Mouse (Mus musculus) kidney, adult 2 months (tissue): Measurements from ENCODE around the gene Itga3. TPM values are rescaled to one million over a fixed set of nuclear protein-coding genes. Genes with fewer than 3 reads are reported as not detected.
A peak's percentile ranks its signal among the peaks of the same experiment; 100 is the strongest.

Source experiments
- DNase-seq: peaks from one replicate; pipeline ENCODE4 v3.0.0; 2021
- H3K27ac ChIP-seq: fragments of 200-500 bp; 2 replicates; pipeline ENCODE4 v1.5.1; 2012; ENCODE audit warnings: low read depth, low read length, control low read depth, inconsistent platforms; ENCODE audit not compliant: insufficient read depth
- H3K27me3 ChIP-seq: fragments of 200-500 bp; replicated peaks from 2 replicates; pipeline ENCODE4 v1.6.1; 2012; ENCODE audit warnings: mild to moderate bottlenecking, moderate library complexity, low read length, inconsistent platforms; ENCODE audit not compliant: control insufficient read depth, insufficient read depth
- H3K36me3 ChIP-seq: fragments of 200-500 bp; 2 replicates; pipeline ENCODE4 v1.6.1; 2012; ENCODE audit warnings: mild to moderate bottlenecking, moderate library complexity, low read length, inconsistent platforms; ENCODE audit not compliant: control insufficient read depth, insufficient read depth
- H3K4me1 ChIP-seq: fragments of 200-500 bp; 2 replicates; pipeline ENCODE4 v1.6.1; 2011; ENCODE audit warnings: low read length; ENCODE audit not compliant: control insufficient read depth, insufficient read depth
- H3K4me3 ChIP-seq: fragments of 200-500 bp; 2 replicates; pipeline ENCODE4 v1.5.1; 2011; ENCODE audit warnings: mild to moderate bottlenecking, low read depth, low read length, control low read depth; ENCODE audit not compliant: insufficient read depth
- CTCF ChIP-seq: fragments of 200-500 bp; conservative IDR thresholded peaks from 2 replicates; pipeline ENCODE4 v1.5.1; 2011; ENCODE audit warnings: low read depth, mild to moderate bottlenecking, control low read depth, low read length, moderate library complexity, mixed read lengths; ENCODE audit not compliant: insufficient read depth, insufficient read length
- POLR2A ChIP-seq: fragments of 200-500 bp; IDR thresholded peaks from one replicate; pipeline ENCODE4 v1.6.1; 2011; ENCODE audit warnings: low read depth, low read length, control low read depth
- WGBS: fragments of 180-500 bp; shearing (Covaris S2); methylation state at CpG from one replicate; pipeline ENCODE4 v1.1.7; 2018; 5-methylcytosine and 5-hydroxymethylcytosine counted together
- polyA plus RNA-seq: library from polyadenylated mRNA; depleted of rRNA; stranded (reverse); fragments of >200 nt; gene quantifications from 2 replicates; pipeline ENCODE4 v1.2.3, GENCODE M21; 2012

Itga3 gene
- polyA plus RNA-seq, 1 experiment, result 48.2 TPM

GRCm38 (mm10) chr11:95085710-95086109 lies 9.1 kb upstream of the Itga3 start:
- Histone ChIP-seq H3K27me3 (no peaks in the 10 kb centered on the region), H3K4me3 (no peak overlapping the region), H3K27ac (peak overlapping the region; percentile 57), H3K4me1 (peaks cover 7% of the 10 kb centered on the region; the same call in 1 of the 2 replicates), H3K36me3 (no peaks in the 10 kb centered on the region)
- TF ChIP-seq CTCF (no peak), POLR2A (no peak)
- WGBS, result 21% methylated on average over 5 of the region's 5 CpGs
- DNase-seq, result no peak

- TF ChIP-seq CTCF, result no peak
- TF ChIP-seq POLR2A, result no peak
- DNase-seq, result no peak
- no peak overlapping the region for H3K4me3 ChIP-seq
- H3K36me3 ChIP-seq, result no peaks in the 10 kb centered on the region
- H3K27me3 ChIP-seq, result no peaks in the 10 kb centered on the region
- H3K4me1 ChIP-seq, result peaks cover 8% of the 10 kb centered on the region
- no peak overlapping the region for H3K27ac ChIP-seq
- 55% methylated on average over 5 of the region's 5 CpGs for WGBS
Observed at GRCm38 (mm10) chr11:95084811-95085382, 8.3 kb upstream of the Itga3 start.

DNA sequence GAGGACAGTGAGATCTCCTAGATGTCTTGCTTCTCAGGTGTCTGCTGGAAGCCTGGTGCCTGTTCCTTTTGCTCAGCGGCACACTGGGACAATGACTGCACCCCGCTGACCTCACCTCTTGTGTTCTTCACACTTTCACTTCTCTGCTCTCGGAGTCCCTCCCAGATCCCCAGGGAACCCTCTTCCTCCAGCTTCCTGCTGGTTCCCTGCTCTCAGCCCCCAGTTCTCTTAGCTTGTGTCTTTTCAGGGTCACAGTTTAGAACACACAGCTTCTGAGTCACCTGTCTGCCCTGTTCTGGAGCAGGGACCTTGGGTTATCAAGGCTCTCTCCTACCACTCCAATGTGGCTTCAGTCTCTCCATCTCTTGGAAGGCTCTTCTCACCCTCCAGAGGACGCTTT lies 7.6 kb upstream of the Itga3 start:
- WGBS, result 59% methylated on average over 4 of the region's 4 CpGs
- no peak for DNase-seq
- H3K4me1 ChIP-seq, result peaks cover 9% of the 10 kb centered on the region
- no peak overlapping the region for H3K4me3 ChIP-seq
- TF ChIP-seq CTCF (no peak), POLR2A (no peak)
- H3K27me3 ChIP-seq, result no peaks in the 10 kb centered on the region
- H3K36me3 ChIP-seq, result no peaks in the 10 kb centered on the region
- H3K27ac ChIP-seq, result no peak overlapping the region

- 86% methylated on average over 7 of the region's 7 CpGs for WGBS
- H3K36me3 ChIP-seq, result no peaks in the 10 kb centered on the region
- H3K4me1 ChIP-seq, result peaks cover 18% of the 10 kb centered on the region
- no peak overlapping the region for H3K4me3 ChIP-seq
- no peak for DNase-seq
- H3K27me3 ChIP-seq, result no peaks in the 10 kb centered on the region
- H3K27ac ChIP-seq, result no peak overlapping the region
- TF ChIP-seq CTCF (no peak), POLR2A (no peak)
Observed at GRCm38 (mm10) chr11:95082896-95083295, 6.3 kb upstream of the Itga3 start.

GRCm38 (mm10) chr11:95080783-95081182 lies 4.2 kb upstream of the Itga3 start:
- H3K4me1 ChIP-seq, result peaks cover 17% of the 10 kb centered on the region
- no peaks in the 10 kb centered on the region for H3K27me3 ChIP-seq
- H3K4me3 ChIP-seq, result no peak overlapping the region
- peak overlapping the region; percentile 32; the same call in 1 of the 2 replicates for H3K27ac ChIP-seq
- WGBS, result 71% methylated on average over 6 of the region's 6 CpGs
- H3K36me3 ChIP-seq, result no peaks in the 10 kb centered on the region
- TF ChIP-seq CTCF, result no peak
- no peak for TF ChIP-seq POLR2A
- peak; percentile 31 for DNase-seq

GRCm38 (mm10) chr11:95079256-95079875 lies 2.8 kb upstream of the Itga3 start:
- Histone ChIP-seq H3K4me3 (no peak overlapping the region), H3K27me3 (no peaks in the 10 kb centered on the region), H3K27ac (peak overlapping the region; percentile 83), H3K36me3 (no peaks in the 10 kb centered on the region), H3K4me1 (peaks cover 28% of the 10 kb centered on the region)
- peak; percentile 88 for DNase-seq
- WGBS, result 66% methylated on average over 6 of the region's 6 CpGs
- TF ChIP-seq POLR2A (no peak), CTCF (no peak)

DNA sequence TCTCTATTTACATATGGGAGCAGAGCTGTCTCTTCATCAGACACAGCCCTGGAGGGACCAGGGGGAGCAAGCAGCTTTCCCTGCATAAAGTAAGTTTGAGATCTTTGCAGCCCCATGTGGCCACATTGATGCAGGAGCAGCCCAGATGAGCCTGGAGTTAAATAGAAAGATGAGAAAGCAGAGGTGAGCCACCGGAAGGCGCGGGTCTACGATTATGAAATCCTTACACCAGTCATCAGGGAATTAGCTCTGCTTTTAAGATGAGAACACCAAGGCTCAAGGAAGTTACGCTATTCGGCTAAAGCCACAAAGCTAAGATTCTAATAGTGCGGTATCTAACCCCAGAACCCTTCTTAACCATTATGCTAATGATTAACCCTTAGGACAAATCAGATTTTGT lies 1.4 kb upstream of the Itga3 start:
- Histone ChIP-seq H3K4me1 (peaks cover 31% of the 10 kb centered on the region), H3K27me3 (no peaks in the 10 kb centered on the region)
- WGBS, result 35% methylated on average over 7 of the region's 7 CpGs

More for the DNA sequence above, 1.4 kb upstream of the Itga3 start:
- Histone ChIP-seq H3K27ac (peak overlapping the region; percentile 18), H3K4me3 (peak overlapping the region; percentile 9; the same call in 1 of the 2 replicates), H3K36me3 (no peaks in the 10 kb centered on the region)
- no peak for DNase-seq
- TF ChIP-seq POLR2A, result no peak
- no peak for TF ChIP-seq CTCF
